Mouse (Mus musculus) 3T3-L1 (cell line): ENCODE data around the gene Fat3.

ENCODE experiments used
- DNase-seq: peaks from one replicate; pipeline ENCODE4 v3.0.0-alpha.2; 2015; ENCODE audit warnings: low read depth, low spot score

Gene Fat3

DNA sequence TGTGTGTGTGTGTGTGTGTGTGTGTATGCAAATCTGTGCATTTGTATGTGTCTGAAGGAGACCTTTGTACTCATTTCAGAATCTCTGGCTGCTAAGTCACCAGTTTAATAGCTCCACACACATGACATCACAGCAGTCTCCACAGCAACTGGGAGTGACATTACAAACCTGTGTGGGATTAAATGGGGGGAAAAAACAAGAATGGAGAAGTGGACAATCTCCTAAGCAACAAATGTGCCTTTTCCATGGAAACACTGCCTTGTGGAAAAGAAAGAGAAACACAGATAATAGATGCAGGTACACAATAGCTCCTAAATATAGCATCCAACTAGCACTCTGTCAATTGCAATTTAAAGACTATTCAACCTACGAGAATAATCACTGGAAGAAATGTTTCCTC is 353.4 kb downstream of the Fat3 start:
- no peak for DNase-seq

GRCm38 (mm10) chr9:16144684-16145083 is 356.4 kb downstream of the Fat3 start:
- DNase-seq, result no peak

DNA sequence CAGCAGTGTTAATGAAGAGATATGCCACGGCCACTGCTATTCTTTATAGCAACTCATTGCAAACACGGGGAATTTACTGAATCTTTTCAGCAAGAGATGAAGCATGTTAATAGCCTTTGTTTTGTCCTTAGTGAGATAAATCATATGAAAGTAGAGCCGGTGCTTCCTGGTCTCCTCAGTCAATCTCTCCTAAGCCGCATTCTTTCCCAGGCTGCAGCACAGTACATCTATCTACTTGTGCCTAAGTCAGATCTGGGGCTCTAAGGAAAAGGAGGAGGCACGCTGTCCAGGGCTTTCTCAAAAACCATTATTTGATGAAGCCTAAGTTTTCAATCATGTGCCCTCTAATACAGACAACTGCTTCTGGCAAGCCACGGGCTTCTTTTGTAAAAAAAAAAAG is 361.8 kb downstream of the Fat3 start:
- no peak for DNase-seq

GRCm38 (mm10) chr9:16133098-16133497 is 368.0 kb downstream of the Fat3 start:
- DNase-seq, result no peak

DNA sequence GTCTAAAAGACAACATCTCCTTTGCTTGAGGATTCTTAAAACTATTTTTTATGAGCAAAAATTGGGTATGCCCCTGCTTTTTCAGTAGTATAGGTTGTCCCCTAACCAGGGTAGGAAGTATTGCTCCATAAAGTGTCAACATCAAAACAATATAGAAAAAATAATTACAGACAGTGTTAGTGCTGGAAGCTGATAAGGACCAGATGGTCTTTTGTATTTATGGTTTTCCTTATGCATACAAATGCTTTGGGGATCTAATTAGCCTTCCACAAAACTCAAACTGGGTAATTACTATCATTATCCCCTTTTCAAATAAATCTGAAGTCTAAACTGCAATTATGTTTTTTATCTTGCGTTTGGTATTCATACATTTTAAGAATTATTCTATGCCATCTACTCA is 368.5 kb downstream of the Fat3 start:
- no peak for DNase-seq

- DNase-seq, result no peak
Measured at GRCm38 (mm10) chr9:16121756-16122155, 379.3 kb downstream of the Fat3 start.

GRCm38 (mm10) chr9:16114821-16115485 is 386.1 kb downstream of the Fat3 start:
- DNase-seq, result no peak

GRCm38 (mm10) chr9:16113936-16114642 is 387.0 kb downstream of the Fat3 start:
- DNase-seq, result no peak

GRCm38 (mm10) chr9:16107900-16108299 is 393.2 kb downstream of the Fat3 start:
- DNase-seq, result no peak

GRCm38 (mm10) chr9:16107386-16107785 is 393.7 kb downstream of the Fat3 start:
- no peak for DNase-seq

DNA sequence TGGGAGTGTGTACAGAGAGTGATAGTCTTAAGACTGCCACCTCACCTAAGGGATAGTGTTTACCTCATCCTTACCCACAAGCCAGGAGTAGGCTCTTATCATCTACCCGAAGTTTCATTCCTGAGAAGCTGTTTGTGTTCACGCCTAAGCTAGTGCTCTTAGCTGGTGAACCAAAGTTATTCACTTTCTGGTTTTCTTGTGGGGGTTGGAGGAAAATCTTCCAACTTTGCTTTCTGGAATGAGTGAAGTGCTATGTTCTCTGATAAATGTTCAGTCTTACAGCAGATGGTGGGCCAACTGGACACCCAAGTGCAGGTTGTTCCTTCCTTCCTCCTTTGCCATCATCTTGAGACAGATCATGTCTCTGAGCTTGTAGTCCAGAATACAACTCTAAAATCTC is 402.5 kb downstream of the Fat3 start:
- no peak for DNase-seq

DNA sequence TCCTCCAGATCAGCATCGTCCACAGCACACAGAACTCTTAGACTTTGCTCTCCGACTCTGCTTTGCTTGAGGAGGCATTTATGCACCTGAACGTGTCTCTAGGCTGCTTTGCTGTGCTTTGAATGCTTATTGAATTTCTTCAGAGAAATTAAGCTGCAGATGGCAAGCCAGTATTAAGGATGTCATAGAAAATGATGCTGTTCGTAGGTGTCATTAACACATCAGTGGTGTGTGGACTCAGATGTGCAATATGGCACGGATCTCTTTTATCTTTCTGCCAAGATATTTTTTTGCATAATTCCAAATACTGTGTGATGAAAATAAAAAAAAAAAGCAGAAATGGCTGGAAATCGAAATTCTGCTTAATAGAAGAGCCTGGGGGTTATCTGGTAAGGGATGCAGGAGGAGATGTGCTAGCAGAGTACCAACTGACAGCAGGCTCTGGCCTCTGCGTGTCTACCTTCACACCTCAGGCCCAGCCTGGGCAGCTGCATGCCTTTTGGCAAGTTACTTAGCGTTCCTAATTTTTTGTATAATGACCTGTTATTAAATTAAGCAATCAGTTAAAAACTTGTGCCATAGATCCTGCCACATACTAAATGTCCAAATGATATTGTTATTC is 407.9 kb downstream of the Fat3 start:
- DNase-seq, result no peak

DNA sequence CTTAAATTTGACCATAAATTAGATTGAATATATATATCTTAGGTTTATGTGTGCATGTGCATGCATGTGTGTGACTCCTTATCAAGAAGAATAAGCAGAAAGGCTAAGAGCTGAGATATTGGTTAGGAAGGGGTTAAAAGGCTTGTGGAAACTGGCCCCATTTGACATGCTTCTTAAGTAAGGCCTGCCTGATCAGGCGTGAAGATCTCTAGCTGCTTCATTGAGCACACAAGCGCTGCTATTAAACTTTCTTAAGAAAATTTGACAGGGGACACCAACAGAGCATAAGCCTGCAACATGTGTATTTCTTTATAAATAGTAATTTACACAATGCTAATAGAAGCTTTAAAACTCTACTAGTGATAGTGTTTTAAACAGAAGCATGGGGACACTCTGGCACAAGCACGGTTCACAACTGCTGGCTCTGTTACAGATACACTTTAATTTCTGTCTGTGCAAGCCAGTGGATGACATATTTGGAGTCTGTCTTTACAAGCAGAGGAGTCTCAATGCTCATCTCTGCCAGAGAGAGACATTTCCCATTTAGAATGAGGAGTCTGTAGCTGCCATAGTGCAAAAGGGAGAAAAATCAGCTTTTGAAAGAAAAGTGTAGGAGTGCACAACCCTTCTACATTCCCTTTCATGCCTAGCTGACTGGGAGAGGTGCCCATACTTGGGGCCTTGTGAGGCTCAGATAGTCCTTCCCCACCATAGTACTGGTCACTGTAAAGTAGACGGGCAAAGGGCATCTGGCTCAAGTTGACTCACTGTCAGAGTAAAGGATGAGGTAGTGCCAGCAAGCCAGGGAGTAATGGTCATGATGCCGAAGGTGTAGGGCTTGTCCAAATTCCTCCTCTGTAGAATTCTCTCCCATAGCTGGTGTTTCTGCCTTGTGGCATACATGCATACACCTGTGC is 408.8 kb downstream of the Fat3 start:
- no peak for DNase-seq

GRCm38 (mm10) chr9:16079292-16079691 is 421.8 kb downstream of the Fat3 start:
- DNase-seq, result no peak

GRCm38 (mm10) chr9:16074664-16075063 is 426.4 kb downstream of the Fat3 start:
- no peak for DNase-seq

DNA sequence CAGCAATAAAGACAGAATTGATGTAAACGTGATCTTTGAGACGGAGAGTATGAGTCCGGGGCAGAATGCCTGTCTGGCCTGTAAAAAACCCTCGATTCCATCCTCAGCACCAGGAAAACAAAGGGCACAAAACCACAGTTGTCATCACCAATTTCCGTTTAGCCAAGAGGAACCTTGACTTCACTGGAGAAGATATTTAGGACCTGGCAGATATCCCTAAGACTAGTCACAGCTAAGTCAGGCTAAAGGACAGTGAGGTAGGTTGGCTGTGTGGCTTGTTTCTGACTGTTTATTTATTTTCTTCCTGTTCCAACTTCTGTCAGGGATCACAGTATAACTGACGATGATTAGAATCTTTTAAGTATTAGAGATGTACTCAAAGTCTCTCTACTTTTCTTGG is 427.0 kb downstream of the Fat3 start:
- DNase-seq, result no peak

DNA sequence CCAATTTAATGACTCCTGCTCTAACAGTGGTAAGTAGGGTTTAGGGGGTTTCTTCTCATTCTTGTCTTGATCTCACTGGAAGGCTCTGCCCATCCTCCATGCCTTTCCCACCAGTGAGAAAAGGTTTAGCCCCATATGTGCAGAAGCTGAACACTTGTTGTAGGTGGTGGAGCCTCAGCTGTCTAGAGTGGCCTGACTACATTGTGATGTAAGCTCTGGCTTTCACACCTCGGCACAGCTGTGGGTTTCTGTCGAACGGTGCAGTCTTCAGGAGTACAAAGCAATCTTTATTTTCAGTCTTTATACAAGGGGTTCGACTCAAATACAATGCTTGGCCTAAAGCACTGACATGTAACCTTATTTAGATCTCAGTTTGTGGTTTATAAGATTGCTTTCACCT is 437.6 kb downstream of the Fat3 start:
- no peak for DNase-seq

GRCm38 (mm10) chr9:16062472-16062871 is 438.6 kb downstream of the Fat3 start:
- no peak for DNase-seq

DNA sequence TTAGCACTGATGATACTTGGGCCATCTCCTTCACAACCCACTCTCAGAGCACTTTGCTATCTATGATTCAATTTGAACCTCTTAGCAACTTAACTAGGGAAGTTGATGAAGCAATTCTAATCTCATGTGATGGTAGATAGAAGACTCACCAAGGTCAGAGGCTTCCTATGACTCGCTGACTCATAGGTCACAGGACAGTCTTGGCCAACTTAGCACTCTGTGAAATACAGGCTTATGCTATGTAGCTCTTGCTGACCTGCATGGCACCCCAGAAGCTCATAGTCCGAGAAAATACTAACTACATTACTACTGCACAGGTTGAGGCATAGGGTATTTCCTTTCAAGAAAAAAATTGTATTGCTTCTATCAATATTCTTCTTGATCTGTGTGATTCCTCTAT is 454.4 kb downstream of the Fat3 start:
- DNase-seq, result no peak

DNA sequence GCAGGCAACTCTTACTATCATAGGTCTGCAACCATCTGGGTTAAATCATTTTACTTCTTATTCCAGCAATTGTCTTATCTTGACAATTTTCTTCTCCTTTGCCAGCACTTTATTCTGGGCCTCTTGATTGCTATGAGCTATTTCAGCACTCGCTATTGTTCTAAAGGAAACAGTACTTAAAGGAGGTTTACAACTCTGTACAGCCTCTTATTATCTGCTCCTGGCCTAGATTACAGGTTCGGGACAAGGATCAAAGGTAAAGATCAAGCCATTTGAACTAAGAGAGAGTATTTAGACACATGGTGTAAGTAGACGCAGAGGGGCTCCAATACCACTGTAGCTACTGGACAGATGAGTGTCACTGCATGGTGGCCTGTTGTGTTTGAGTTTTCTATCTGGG is 463.7 kb downstream of the Fat3 start:
- no peak for DNase-seq

- no peak for DNase-seq
Measured at GRCm38 (mm10) chr9:16036346-16036745, 464.7 kb downstream of the Fat3 start.

DNA sequence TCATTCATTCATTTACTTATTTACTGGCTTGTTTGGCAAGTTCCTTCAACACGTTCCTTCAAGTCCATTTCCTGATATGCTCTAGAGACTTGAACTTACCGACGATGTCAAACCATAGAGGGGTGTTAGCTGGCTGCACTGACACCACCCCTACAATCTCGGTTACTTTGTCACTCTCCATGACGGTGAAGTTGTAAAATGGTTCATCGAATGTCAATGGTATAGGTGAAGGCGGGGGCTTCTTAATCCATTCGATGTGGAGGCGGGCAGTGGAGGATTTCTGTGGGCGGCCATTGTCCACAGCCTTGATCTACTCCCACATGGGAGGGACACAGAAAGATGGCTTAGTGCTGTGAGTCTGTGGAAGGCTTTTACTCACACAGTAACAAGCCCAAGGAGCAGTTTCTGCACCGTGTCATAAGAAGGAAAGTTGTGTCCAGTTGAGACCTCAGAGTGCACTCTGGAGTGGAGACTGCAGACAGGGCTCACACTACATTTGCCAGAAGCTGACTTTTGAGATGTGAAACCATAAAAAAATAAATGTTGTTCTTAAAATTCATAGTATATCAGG is 471.3 kb downstream of the Fat3 start:
- DNase-seq, result no peak
